Mouse (Mus musculus): Measurements from ENCODE around the gene Slc16a5. TPM values are rescaled to one million over a fixed set of nuclear protein-coding genes. Genes with fewer than 3 reads are reported as not detected.
"Not testable (repeated sequence)": the region's sequence is repeated elsewhere in the genome, so short reads cannot be mapped to it uniquely, and the experiment has no call there.

Gene Slc16a5
- polyA plus RNA-seq, 1 experiment from 2014 or later, result 0.26 TPM

DNA sequence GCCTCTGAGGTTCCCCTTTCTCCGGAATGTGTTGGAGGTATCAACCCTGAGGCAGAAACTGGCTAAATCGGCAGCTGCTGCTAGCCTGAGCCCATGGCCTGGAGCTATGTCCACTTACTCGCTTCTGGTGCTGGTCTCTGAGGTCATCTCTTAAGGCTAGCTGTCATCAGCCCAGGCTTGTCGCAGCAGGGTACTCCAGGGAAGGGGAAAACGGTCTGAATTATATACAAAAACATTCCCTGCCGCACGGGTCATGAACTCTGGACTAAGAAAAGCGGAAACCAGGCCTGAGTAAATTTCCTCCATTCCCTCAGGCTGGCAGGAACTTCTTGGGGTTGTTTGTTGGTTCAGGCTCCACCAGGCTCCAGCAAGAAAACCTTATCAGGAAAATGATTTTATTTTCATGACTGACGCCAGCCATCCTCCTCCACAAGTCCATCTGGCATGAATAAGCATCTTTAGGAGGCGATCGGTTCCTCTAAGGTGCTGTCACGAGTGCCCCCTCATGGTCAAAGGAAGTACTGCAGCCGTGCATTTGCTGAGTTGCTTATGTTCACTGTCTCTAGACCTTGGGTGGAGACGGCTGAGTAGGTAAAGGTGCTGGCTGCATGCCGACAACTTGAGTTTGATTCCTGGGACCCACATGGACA lies 11.5 kb downstream of the Slc16a5 start:
- peaks cover 3% of the 10 kb centered on the region; the same call in 1 of the 2 replicates for H3K36me3 ChIP-seq (ENCODE audit: control insufficient read depth, insufficient read depth, low read length)
- H3K4me1 ChIP-seq (ENCODE audit: control insufficient read depth in 2 of 2, insufficient read depth in 2 of 2, low read length in 2 of 2), result peaks cover 14 to 27% of the 10 kb centered on the region in 2 experiments
- H3K4me3 ChIP-seq (ENCODE audit: control insufficient read depth in 1 of 2, insufficient read depth in 1 of 2, low read depth in 1 of 2, low read length in 2 of 2), result no peak overlapping the region
- peak; percentile 51 for ATAC-seq (ENCODE audit: insufficient number of reproducible peaks, insufficient read depth, low FRiP score, low read depth)
- peak overlapping the region; percentile 14; the same call in 1 of the 2 replicates for H3K4me2 ChIP-seq (ENCODE audit: low read length)
- H3K9ac ChIP-seq (ENCODE audit: low read length), result peak overlapping the region; percentile 17; the same call in 1 of the 2 replicates
- 17% methylated on average over 15 of the region's 15 CpGs for WGBS
- peak overlapping the region; percentile 78 to 79 for H3K27ac ChIP-seq (replicated peaks in 1 of 2; ENCODE audit: control insufficient read depth in 1 of 2, insufficient read depth in 1 of 2, low read depth in 2 of 2, low read length in 2 of 2)
- H3K27me3 ChIP-seq (ENCODE audit: control insufficient read depth, insufficient read depth, low read length), result no peaks in the 10 kb centered on the region
- H3K9me3 ChIP-seq (ENCODE audit: control insufficient read depth, low read length), result no peaks in the 10 kb centered on the region

DNA sequence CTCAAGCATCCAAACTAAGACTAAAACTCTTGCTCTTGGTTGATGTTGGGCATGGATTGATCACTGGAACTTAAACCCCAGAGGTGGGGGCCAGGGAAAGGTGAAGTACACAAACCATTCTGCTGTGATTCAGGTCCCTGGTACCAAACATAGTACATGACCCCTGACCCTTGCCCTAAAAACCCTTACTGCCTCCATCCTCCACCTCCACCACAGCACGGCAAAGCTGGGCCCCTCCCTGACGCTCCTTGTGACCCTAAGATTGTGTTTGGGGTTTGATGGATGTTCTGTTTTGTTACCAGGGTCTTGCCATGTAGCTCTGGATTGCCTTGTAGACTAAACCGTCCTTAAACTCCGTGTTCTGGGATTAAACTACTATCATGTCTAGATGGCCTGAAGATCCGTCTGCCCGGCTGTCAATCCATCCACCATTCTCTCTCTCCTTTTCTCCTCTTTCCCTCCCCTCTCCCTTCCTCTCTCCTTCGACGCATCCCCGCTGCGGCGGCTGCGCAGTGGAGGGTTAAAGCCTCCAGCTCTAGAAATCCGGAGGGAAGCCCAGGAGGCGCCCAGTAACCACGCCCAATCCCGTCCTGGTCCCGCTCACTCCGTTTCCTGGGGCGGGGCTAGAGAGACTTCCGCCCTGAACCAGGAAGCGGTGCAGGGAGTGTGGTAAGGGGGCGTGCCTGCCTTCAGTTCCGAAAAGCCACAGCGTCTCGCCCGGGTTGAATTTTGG lies 12.9 kb downstream of the Slc16a5 start, which contains the start of gene Armc7:
Gene Armc7, plus strand, starts transcription at position 643 of the 733 bp plus-strand sequence.
- peak; percentile 92 for ATAC-seq (ENCODE audit: insufficient number of reproducible peaks, insufficient read depth, low FRiP score, low read depth)
- Histone ChIP-seq H3K36me3 (ENCODE audit: control insufficient read depth, insufficient read depth, low read length) (peaks cover 10% of the 10 kb centered on the region), H3K4me1 (ENCODE audit: control insufficient read depth in 2 of 2, insufficient read depth in 2 of 2, low read length in 2 of 2) (peaks cover 14 to 27% of the 10 kb centered on the region in 2 experiments), H3K4me2 (ENCODE audit: low read length) (peak within 1 kb of the TSS; percentile 90), H3K4me3 (ENCODE audit: control insufficient read depth in 1 of 2, insufficient read depth in 1 of 2, low read depth in 1 of 2, low read length in 2 of 2) (peak within 1 kb of the TSS; percentile 71 to 82), H3K9ac (ENCODE audit: low read length) (peak within 1 kb of the TSS; percentile 84), H3K27ac (replicated peaks in 1 of 2; ENCODE audit: control insufficient read depth in 1 of 2, insufficient read depth in 1 of 2, low read depth in 2 of 2, low read length in 2 of 2) (peak within 1 kb of the TSS; percentile 46 to 78), H3K27me3 (ENCODE audit: control insufficient read depth, insufficient read depth, low read length) (no peaks in the 10 kb centered on the region), H3K9me3 (ENCODE audit: control insufficient read depth, low read length) (no peaks in the 10 kb centered on the region)
- under 1% methylated on average over 26 of the region's 26 CpGs for WGBS

DNA sequence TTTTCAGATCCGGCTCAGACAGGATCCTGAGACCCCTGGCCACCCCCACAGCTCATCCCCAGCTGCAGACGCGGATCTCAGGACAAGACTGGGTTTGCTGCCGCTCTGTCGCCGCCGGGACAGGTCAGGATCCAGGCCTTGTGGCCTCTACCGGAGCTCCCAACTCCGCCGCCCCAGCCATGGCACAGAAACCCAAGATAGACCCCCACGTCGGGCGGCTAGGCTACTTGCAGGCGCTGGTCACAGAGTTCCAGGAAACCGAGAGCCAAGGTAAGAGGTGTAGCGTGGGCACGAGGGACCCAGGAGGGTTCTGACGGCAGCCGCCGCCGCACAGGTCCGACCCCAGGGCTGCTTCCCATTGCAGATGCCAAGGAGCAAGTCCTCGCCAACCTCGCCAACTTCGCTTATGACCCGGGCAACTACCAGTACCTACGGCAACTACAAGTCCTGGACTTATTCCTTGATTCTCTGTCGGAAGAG lies 13.5 kb downstream of the Slc16a5 start:
- Histone ChIP-seq H3K4me1 (ENCODE audit: control insufficient read depth in 2 of 2, insufficient read depth in 2 of 2, low read length in 2 of 2) (peaks cover 14 to 27% of the 10 kb centered on the region in 2 experiments), H3K27me3 (ENCODE audit: control insufficient read depth, insufficient read depth, low read length) (no peaks in the 10 kb centered on the region), H3K4me3 (ENCODE audit: control insufficient read depth in 1 of 2, insufficient read depth in 1 of 2, low read depth in 1 of 2, low read length in 2 of 2) (peak overlapping the region; percentile 71 to 82), H3K9ac (ENCODE audit: low read length) (peak overlapping the region; percentile 84), H3K9me3 (ENCODE audit: control insufficient read depth, low read length) (no peaks in the 10 kb centered on the region), H3K27ac (replicated peaks in 1 of 2; ENCODE audit: control insufficient read depth in 1 of 2, insufficient read depth in 1 of 2, low read depth in 2 of 2, low read length in 2 of 2) (0 out of 4 replicates have a peak overlapping the region, but pooled peaks of 1 of the 2 experiments have one; percentile 10), H3K4me2 (ENCODE audit: low read length) (peak overlapping the region; percentile 90), H3K36me3 (ENCODE audit: control insufficient read depth, insufficient read depth, low read length) (peaks cover 10% of the 10 kb centered on the region)
- 2% methylated on average over 28 of the region's 28 CpGs for WGBS
- ATAC-seq (ENCODE audit: insufficient number of reproducible peaks, insufficient read depth, low FRiP score, low read depth), result peak; percentile 5; the same call in 1 of the 2 replicates

DNA sequence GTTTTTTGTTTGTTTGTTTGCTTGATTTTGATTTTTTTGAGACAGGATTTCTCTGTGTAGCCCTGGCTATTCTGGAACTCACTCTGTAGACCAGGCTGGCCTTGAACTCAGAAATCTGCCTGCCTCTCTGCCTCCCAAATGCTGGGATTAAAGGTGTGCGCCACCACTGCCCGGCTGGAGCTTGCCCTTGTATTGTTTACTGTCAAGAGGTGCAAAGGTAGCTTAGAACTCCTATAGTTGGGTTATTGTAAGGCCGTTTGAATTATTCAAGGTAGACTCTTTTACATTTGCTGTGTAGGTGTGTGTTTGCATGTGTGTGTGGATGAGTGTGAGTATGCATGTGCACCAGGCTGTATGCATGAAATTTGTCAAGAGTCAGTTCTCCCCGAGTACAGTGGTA lies 14.4 kb downstream of the Slc16a5 start:
- Histone ChIP-seq H3K4me1 (ENCODE audit: control insufficient read depth in 2 of 2, insufficient read depth in 2 of 2, low read length in 2 of 2) (peaks cover 14 to 27% of the 10 kb centered on the region in 2 experiments), H3K9ac (ENCODE audit: low read length) (peak overlapping the region; percentile 84; the same call in 1 of the 2 replicates), H3K4me2 (ENCODE audit: low read length) (peak overlapping the region; percentile 90), H3K4me3 (ENCODE audit: control insufficient read depth in 1 of 2, insufficient read depth in 1 of 2, low read depth in 1 of 2, low read length in 2 of 2) (peak overlapping the region in 1 of 2 experiments; percentile 82; a peak in 2 of 4 replicates), H3K36me3 (ENCODE audit: control insufficient read depth, insufficient read depth, low read length) (peaks cover 13% of the 10 kb centered on the region)
- 75% methylated on average over 4 of the region's 4 CpGs for WGBS
- not testable (repeated sequence) for ATAC-seq (ENCODE audit: insufficient number of reproducible peaks, insufficient read depth, low FRiP score, low read depth); H3K27me3 ChIP-seq (ENCODE audit: control insufficient read depth, insufficient read depth, low read length); H3K9me3 ChIP-seq (ENCODE audit: control insufficient read depth, low read length); H3K27ac ChIP-seq (replicated peaks in 1 of 2; ENCODE audit: control insufficient read depth in 1 of 2, insufficient read depth in 1 of 2, low read depth in 2 of 2, low read length in 2 of 2)

DNA sequence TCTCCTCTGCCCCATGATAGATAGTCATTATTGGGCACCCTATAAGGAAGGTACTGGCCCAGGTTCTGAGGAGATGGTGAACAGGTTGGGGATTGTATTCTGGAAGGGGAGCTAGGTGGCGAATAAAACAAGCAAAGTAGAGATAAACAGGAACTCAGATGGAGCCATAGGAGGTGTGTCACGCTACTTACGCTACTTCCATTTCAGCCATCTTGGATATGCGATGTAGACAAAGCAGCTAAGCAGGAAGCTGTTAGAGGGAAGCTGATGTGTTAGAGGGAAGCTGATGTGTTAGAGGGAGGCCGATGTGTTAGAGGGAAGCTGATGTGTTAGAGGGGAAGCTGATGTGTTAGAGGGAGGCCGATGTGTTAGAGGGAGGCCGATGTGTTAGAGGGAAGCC lies 15.1 kb downstream of the Slc16a5 start:
- H3K36me3 ChIP-seq (ENCODE audit: control insufficient read depth, insufficient read depth, low read length), result peaks cover 13% of the 10 kb centered on the region
- H3K27me3 ChIP-seq (ENCODE audit: control insufficient read depth, insufficient read depth, low read length); H3K9ac ChIP-seq (ENCODE audit: low read length); H3K27ac ChIP-seq (replicated peaks in 1 of 2; ENCODE audit: control insufficient read depth in 1 of 2, insufficient read depth in 1 of 2, low read depth in 2 of 2, low read length in 2 of 2); ATAC-seq (ENCODE audit: insufficient number of reproducible peaks, insufficient read depth, low FRiP score, low read depth); H3K4me3 ChIP-seq (ENCODE audit: control insufficient read depth in 1 of 2, insufficient read depth in 1 of 2, low read depth in 1 of 2, low read length in 2 of 2); H3K9me3 ChIP-seq (ENCODE audit: control insufficient read depth, low read length): not testable (repeated sequence)
- WGBS, result 78% methylated on average over 7 of the region's 7 CpGs
- H3K4me1 ChIP-seq (ENCODE audit: control insufficient read depth in 2 of 2, insufficient read depth in 2 of 2, low read length in 2 of 2), result peaks cover 14 to 27% of the 10 kb centered on the region in 2 experiments
- H3K4me2 ChIP-seq (ENCODE audit: low read length), result 0 out of 2 replicates have a peak overlapping the region, but pooled peaks have one; percentile 90

DNA sequence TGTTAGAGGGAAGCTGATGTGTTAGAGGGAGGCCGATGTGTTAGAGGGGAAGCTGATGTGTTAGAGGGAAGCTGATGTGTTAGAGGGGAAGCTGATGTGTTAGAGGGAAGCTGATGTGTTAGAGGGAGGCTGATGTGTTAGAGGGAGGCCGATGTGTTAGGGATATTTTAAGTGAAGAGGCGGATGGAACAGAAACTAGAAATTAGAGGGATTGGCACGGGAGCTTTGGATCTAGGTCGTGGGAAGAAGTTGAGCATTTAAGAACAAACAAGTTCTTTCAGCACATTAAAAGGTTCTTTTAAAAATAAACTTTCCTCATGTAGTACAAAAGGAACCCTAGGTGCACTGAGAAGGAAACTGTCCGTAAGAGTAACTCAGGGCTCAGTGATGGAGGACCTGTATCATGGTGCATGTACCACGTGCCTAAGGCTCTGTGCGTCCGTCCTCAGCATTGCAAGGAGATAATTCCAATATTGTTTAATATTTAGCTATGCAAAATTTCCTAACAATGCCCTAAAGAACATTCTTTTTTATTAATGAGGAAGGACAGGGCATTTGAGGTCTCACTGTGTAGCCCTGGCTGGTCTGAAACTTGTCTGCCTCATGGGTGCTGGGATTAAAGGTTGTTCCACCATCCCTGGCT lies 16.1 kb downstream of the Slc16a5 start:
- 86% methylated on average over 9 of the region's 9 CpGs for WGBS
- H3K4me2 ChIP-seq (ENCODE audit: low read length), result no peak overlapping the region
- H3K27me3 ChIP-seq (ENCODE audit: control insufficient read depth, insufficient read depth, low read length), result no peaks in the 10 kb centered on the region
- ATAC-seq (ENCODE audit: insufficient number of reproducible peaks, insufficient read depth, low FRiP score, low read depth), result no peak
- peaks cover 11 to 24% of the 10 kb centered on the region in 2 experiments for H3K4me1 ChIP-seq (ENCODE audit: control insufficient read depth in 2 of 2, insufficient read depth in 2 of 2, low read length in 2 of 2)
- peaks cover 13% of the 10 kb centered on the region for H3K36me3 ChIP-seq (ENCODE audit: control insufficient read depth, insufficient read depth, low read length)
- H3K9me3 ChIP-seq (ENCODE audit: control insufficient read depth, low read length), result no peaks in the 10 kb centered on the region
- no peak overlapping the region for H3K9ac ChIP-seq (ENCODE audit: low read length)
- H3K4me3 ChIP-seq (ENCODE audit: control insufficient read depth in 1 of 2, insufficient read depth in 1 of 2, low read depth in 1 of 2, low read length in 2 of 2), result no peak overlapping the region
- no peak overlapping the region for H3K27ac ChIP-seq (replicated peaks in 1 of 2; ENCODE audit: control insufficient read depth in 1 of 2, insufficient read depth in 1 of 2, low read depth in 2 of 2, low read length in 2 of 2)

DNA sequence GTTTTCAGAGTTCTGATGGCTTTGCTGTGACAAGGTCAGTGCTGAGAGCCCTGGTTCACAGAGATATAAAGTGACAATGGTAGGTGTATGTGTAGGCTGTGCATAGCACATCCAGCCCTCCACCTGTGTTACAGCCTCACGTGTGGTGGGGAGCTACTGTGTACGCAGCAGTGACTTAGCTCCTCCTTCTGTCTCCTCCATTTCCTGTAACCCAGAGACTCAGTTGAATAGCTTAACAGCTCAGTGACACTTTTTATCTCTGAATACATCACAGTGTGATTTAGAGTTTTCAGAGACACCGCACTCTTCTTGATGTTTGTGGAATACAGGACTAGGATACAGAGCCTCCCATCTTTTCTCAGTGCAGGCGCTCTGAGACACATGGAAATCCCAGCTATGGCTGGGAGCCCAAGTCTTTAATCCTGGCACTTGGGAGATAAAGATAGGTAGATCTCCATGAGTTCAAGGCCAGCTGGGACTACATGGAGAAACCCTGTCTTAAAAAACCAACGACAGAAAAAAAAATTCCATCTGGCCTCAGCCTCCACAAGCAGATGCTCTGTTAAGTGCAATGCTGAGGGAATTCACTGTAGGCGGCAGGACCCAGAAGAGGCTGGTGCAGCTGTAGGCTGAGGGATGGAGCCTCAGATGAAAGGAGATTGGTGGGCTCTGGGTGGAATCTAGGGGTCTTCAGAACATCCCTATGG lies 19.4 kb downstream of the Slc16a5 start:
- H3K4me3 ChIP-seq (ENCODE audit: control insufficient read depth in 1 of 2, insufficient read depth in 1 of 2, low read depth in 1 of 2, low read length in 2 of 2), result no peak overlapping the region
- no peaks in the 10 kb centered on the region for H3K27me3 ChIP-seq (ENCODE audit: control insufficient read depth, insufficient read depth, low read length)
- H3K4me1 ChIP-seq (ENCODE audit: control insufficient read depth in 2 of 2, insufficient read depth in 2 of 2, low read length in 2 of 2), result peaks cover 0 to 9% of the 10 kb centered on the region in 2 experiments; a peak in 2 of 4 replicates
- 77% methylated on average over 6 of the region's 6 CpGs for WGBS
- H3K27ac ChIP-seq (replicated peaks in 1 of 2; ENCODE audit: control insufficient read depth in 1 of 2, insufficient read depth in 1 of 2, low read depth in 2 of 2, low read length in 2 of 2), result no peak overlapping the region
- ATAC-seq (ENCODE audit: insufficient number of reproducible peaks, insufficient read depth, low FRiP score, low read depth), result no peak
- peaks cover 13% of the 10 kb centered on the region for H3K36me3 ChIP-seq (ENCODE audit: control insufficient read depth, insufficient read depth, low read length)
- H3K4me2 ChIP-seq (ENCODE audit: low read length), result no peak overlapping the region
- no peak overlapping the region for H3K9ac ChIP-seq (ENCODE audit: low read length)
- no peaks in the 10 kb centered on the region for H3K9me3 ChIP-seq (ENCODE audit: control insufficient read depth, low read length)
